In the genomic region with DNA sequence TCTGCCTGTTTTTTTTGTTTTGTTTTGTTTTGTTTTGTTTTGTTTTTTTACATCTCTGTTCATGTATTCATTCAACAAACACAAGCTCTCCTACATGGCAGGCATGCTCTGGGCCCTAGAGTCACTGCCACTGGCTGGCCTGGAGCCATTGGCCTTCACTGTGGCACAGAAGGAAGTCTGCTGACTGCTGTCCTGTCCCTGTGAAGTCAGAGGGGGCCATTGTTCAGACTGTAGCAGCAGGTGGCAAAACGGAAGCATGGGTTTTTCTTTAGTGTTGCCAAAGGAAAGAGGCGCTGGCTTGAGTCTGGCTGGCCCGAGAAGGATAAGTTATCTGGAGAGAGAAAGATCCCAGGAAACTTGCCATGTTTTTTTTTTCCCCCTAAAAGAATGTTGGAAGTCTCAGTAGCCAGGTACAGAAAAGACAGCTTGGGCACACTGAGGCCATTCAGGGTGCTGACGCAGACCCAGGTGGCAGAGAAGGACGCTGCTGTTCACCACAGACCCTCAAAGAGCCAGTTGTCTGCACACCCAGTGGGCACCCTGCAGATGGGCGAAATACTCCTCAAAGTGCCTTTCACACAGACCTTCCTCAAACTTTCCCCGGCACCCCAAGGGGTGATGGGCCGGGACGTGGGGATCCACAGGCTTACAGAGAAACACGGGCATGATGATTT, we compare ENCODE assay signal across 10 mouse cellular contexts. TPM values are rescaled to one million over a fixed set of nuclear protein-coding genes. Genes with fewer than 3 reads are reported as not detected.
A peak's percentile ranks its signal among the peaks of the same experiment; 100 is the strongest.
DNase-seq lines count a peak whose midpoint lies in the region; ATAC-seq and TF ChIP-seq lines count a peak whose summit lies in the region.
"Had no signal": no experiment of that assay in that cellular context is flagged by ENCODE, and none has a peak within 500 bp of the region (broad histone marks: within the 10 kb centered on the region; RNA-seq: fewer than 3 reads in every experiment).

No protein-coding gene starts in this region.

- no peak overlapping the region for H3K4me3 ChIP-seq in gastrocnemius, adult 2 months
- H3K4me3 ChIP-seq in midbrain, embryonic 15.5 days: no peak overlapping the region
- H3K4me3 ChIP-seq in midbrain, embryonic 10.5 days: no peak overlapping the region
- H3K4me3 ChIP-seq in hindbrain, embryonic 15.5 days: no peak overlapping the region
- H3K4me3 ChIP-seq in midbrain, postnatal 0 days (ENCODE audit: low read depth, low read length): no peak overlapping the region

- H3K27ac ChIP-seq in gastrocnemius, adult 2 months: peak overlapping the region; percentile 40; the same call in 1 of the 2 replicates
- 0 out of 2 replicates have a peak overlapping the region, but pooled peaks have one; percentile 20 for H3K27ac ChIP-seq in midbrain, embryonic 15.5 days
- H3K27ac ChIP-seq in midbrain, embryonic 10.5 days (replicated peaks): no peak overlapping the region
- peak overlapping the region; percentile 69 for H3K27ac ChIP-seq in hindbrain, embryonic 15.5 days (replicated peaks)
- H3K27ac ChIP-seq in midbrain, postnatal 0 days (ENCODE audit: low read depth, low read length): no peak overlapping the region

- no peaks in the 10 kb centered on the region for H3K36me3 ChIP-seq in midbrain, embryonic 15.5 days (replicated peaks)
- H3K36me3 ChIP-seq in midbrain, embryonic 10.5 days: no peaks in the 10 kb centered on the region
- H3K36me3 ChIP-seq in hindbrain, embryonic 15.5 days: no peaks in the 10 kb centered on the region
- no peaks in the 10 kb centered on the region for H3K36me3 ChIP-seq in midbrain, postnatal 0 days (ENCODE audit: insufficient read depth, low read length)

- H3K9ac ChIP-seq in midbrain, embryonic 15.5 days: no peak overlapping the region
- no peak overlapping the region for H3K9ac ChIP-seq in hindbrain, embryonic 15.5 days
- no peak overlapping the region for H3K9ac ChIP-seq in midbrain, postnatal 0 days (replicated peaks; ENCODE audit: low read length, poor library complexity, severe bottlenecking)

- H3K9me3 ChIP-seq in midbrain, embryonic 15.5 days: no peaks in the 10 kb centered on the region
- H3K9me3 ChIP-seq in midbrain, embryonic 10.5 days (replicated peaks): no peaks in the 10 kb centered on the region
- no peaks in the 10 kb centered on the region for H3K9me3 ChIP-seq in hindbrain, embryonic 15.5 days
- no peaks in the 10 kb centered on the region for H3K9me3 ChIP-seq in midbrain, postnatal 0 days (ENCODE audit: low read length)

- H3K4me2 ChIP-seq in midbrain, embryonic 15.5 days: no peak overlapping the region
- no peak overlapping the region for H3K4me2 ChIP-seq in hindbrain, embryonic 15.5 days
- no peak overlapping the region for H3K4me2 ChIP-seq in midbrain, postnatal 0 days (ENCODE audit: low read depth, low read length, poor library complexity, severe bottlenecking)

- DNase-seq in gastrocnemius, adult 2 months: no peak
- DNase-seq in gastrocnemius, postnatal 4 days (ENCODE audit: low spot score in 2 of 2): no peak
- no peak for DNase-seq in midbrain, embryonic 10.5 days (ENCODE audit: low spot score)
- DNase-seq in midbrain, postnatal 0 days (ENCODE audit: low spot score): peak; percentile 76
- DNase-seq in adipocyte (ENCODE audit: low spot score): no peak
- no peak for DNase-seq in kidney, adult 9 months
- DNase-seq: lung, adult 2 months had no signal

- intact Hi-C loops in gastrocnemius, adult 2 months (cut with DNase I): no loop called here

- no peaks in the 10 kb centered on the region for H3K4me1 ChIP-seq in midbrain, embryonic 15.5 days
- peaks cover 8% of the 10 kb centered on the region for H3K4me1 ChIP-seq in midbrain, embryonic 10.5 days
- H3K4me1 ChIP-seq in hindbrain, embryonic 15.5 days (replicated peaks): peaks cover 14% of the 10 kb centered on the region; the same call in 1 of the 2 replicates
- no peaks in the 10 kb centered on the region for H3K4me1 ChIP-seq in midbrain, postnatal 0 days (ENCODE audit: insufficient read depth, low read length)

- ATAC-seq in midbrain, embryonic 15.5 days (replicated peaks): no peak
- peak; percentile 9 for ATAC-seq in hindbrain, embryonic 15.5 days (ENCODE audit: low FRiP score, low read depth)
- ATAC-seq in midbrain, postnatal 0 days (ENCODE audit: low FRiP score): no peak
- ATAC-seq: inflammation-experienced regulatory T-cells, adult 6 months had no signal

- 61% methylated on average over 10 of the region's 10 CpGs for WGBS in midbrain, embryonic 15.5 days
- WGBS in midbrain, embryonic 10.5 days: 74% methylated on average over 10 of the region's 10 CpGs
- WGBS in hindbrain, embryonic 15.5 days: 64% methylated on average over 10 of the region's 10 CpGs
- WGBS in midbrain, postnatal 0 days: 52% methylated on average over 10 of the region's 10 CpGs

- peaks cover 12% of the 10 kb centered on the region for H3K27me3 ChIP-seq in midbrain, embryonic 15.5 days (replicated peaks)
- H3K27me3 ChIP-seq in midbrain, embryonic 10.5 days (ENCODE audit: low read depth, poor library complexity, severe bottlenecking): peaks cover 34% of the 10 kb centered on the region
- H3K27me3 ChIP-seq in hindbrain, embryonic 15.5 days: peaks cover 12% of the 10 kb centered on the region
- peaks cover 9% of the 10 kb centered on the region for H3K27me3 ChIP-seq in midbrain, postnatal 0 days (ENCODE audit: insufficient read depth, low read length)

- TF ChIP-seq CTCF in gastrocnemius, adult 2 months (IDR thresholded peaks at IDR 0.05): no peak
- TF ChIP-seq CTCF in midbrain, postnatal 0 days (IDR thresholded peaks at IDR 0.05): no peak

RNA-seq across cellular contexts. Expression of a gene that starts 57.8 kb away (rescaled TPM):
- total RNA-seq in gastrocnemius, adult 2 months (2021): 1 to 10 TPM; 6.6 to 8.8 TPM
- 10 to 100 TPM; 10.6 to 13.6 TPM for total RNA-seq in gastrocnemius, postnatal 4 days (2021)
- 1.5 and 1.8 TPM in 2 replicates for polyA plus RNA-seq in midbrain, embryonic 15.5 days (2015; fragmentation: Nextera tagmentation; extraction: Ambion mirVana)
- 1.3 and 1.5 TPM in 2 replicates for polyA plus RNA-seq in midbrain, embryonic 10.5 days (2016; fragmentation: Nextera tagmentation; extraction: Ambion mirVana)
- 1.4 and 2.3 TPM in 2 replicates for polyA plus RNA-seq in hindbrain, embryonic 15.5 days (2015; fragmentation: Nextera tagmentation; extraction: Ambion mirVana)
- 19.6 and 28.6 TPM in 2 replicates for total RNA-seq in midbrain, postnatal 0 days (2014; rRNA removed)
- polyA plus RNA-seq in midbrain, postnatal 0 days (2015; fragmentation: Nextera tagmentation; extraction: Ambion mirVana): 1.2 TPM in 2 replicates

Comparison
In these comparisons a context has a peak if more than half of its experiments do, and no peak if none do; other contexts are left out.
1. H3K27ac ChIP-seq: peak in gastrocnemius, adult 2 months (single experiment), midbrain, embryonic 15.5 days (single experiment) and hindbrain, embryonic 15.5 days (single experiment); none in midbrain, embryonic 10.5 days (single experiment) and midbrain, postnatal 0 days (single experiment).